Mouse (Mus musculus) gastrocnemius, postnatal 25 days (tissue): ENCODE results near the gene Entpd7. TPM values are rescaled to one million over a fixed set of nuclear protein-coding genes. Genes with fewer than 3 reads are reported as not detected.

Source experiments
- DNase-seq: peaks from one replicate; pipeline ENCODE4 v3.0.0; 2022
- total RNA-seq, 2 experiments: library from RNA; stranded (reverse); gene quantifications; 1 replicate in 1 of 2; 2 replicates in 1 of 2; pipeline ENCODE4 v1.2.3; 2021

Entpd7 gene
- total RNA-seq, 2 experiments from 2014 or later: 1.8 TPM

- peak; percentile 99 for DNase-seq
These were observed 14.5 kb upstream of the Entpd7 start, which contains the start of gene Slc25a28 for GRCm38 (mm10) chr19:43674730-43675524. Gene Slc25a28 (minus strand): TSS chr19:43674881.

DNA sequence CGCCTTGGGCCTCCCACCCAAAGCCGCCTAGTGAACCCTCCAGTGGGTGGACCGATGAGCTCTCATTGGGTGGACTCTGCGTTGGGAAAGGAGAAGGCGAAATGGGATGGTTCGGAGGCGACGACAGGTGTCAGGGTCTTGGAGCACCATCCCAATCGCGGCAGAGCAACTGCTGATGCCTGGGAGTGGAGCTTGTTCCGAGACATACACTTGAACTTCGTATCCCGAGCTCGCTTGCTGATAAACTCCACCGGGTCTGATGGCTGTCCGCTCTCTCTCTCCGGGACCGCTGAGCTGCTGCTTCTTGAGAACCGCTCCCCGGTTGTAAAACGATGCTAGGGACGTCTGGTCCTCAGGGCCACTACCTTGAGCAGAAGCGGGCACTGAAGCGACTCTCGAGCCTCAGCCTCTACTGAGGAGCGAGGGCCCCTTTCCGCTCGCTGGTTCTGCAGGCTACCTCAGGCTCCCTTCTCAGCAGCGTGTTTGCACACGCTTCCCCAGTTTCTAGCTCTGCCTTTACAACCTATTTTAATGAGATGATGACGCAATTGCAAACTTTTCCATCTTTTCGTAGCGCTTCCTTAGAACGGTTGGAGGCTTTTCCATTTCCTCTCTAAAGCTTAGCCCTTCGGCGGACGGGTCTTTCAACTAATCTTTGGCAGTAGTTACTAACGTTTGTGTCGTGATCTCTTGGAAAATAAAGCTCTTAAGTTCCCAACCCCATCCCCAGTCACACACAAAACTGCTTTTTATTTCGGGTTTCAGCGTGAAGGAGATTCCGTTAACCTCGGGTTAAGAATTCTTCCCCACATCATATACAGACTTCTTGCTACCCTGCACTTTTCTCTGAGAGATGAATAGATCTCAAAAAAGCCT lies 13.7 kb upstream of the Entpd7 start:
- no peak for DNase-seq

DNA sequence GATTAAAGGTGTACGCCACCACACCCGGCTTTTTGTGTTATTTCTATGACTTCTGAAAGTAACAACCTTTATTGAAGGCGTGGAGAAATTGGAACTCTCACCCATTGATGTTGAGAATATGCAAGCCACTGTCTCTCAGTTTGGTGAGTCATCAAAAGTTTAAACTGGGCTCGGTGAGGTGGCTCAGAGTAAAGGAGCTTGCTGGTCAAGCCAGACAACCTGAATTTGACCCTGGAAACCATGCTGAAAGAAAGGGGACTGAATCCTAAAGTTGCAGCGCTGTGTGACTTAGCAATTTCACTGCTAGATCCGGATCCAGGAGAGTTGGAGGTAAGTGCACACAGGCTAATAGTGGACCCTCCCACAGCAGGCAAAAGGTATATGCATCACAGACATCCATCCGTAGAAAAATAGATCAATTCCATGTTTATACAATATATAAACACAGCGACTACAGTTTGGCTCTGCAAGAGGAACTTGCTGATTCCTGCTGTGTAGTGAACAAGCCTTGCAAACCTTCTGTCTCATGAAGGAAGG lies 10.9 kb upstream of the Entpd7 start:
- DNase-seq: no peak

GRCm38 (mm10) chr19:43679474-43679981 lies 9.9 kb upstream of the Entpd7 start:
- DNase-seq: no peak

- DNase-seq: no peak
These were observed 7.9 kb upstream of the Entpd7 start for GRCm38 (mm10) chr19:43681541-43681940.

- DNase-seq: no peak
These were observed 3.3 kb downstream of the Entpd7 start for GRCm38 (mm10) chr19:43692815-43693214.

GRCm38 (mm10) chr19:43695514-43695964 lies 6.1 kb downstream of the Entpd7 start:
- no peak for DNase-seq

GRCm38 (mm10) chr19:43697666-43698370 lies 8.3 kb downstream of the Entpd7 start:
- no peak for DNase-seq

GRCm38 (mm10) chr19:43699021-43699762 lies 9.7 kb downstream of the Entpd7 start:
- DNase-seq: no peak

GRCm38 (mm10) chr19:43699763-43700155 lies 10.3 kb downstream of the Entpd7 start:
- no peak for DNase-seq

DNA sequence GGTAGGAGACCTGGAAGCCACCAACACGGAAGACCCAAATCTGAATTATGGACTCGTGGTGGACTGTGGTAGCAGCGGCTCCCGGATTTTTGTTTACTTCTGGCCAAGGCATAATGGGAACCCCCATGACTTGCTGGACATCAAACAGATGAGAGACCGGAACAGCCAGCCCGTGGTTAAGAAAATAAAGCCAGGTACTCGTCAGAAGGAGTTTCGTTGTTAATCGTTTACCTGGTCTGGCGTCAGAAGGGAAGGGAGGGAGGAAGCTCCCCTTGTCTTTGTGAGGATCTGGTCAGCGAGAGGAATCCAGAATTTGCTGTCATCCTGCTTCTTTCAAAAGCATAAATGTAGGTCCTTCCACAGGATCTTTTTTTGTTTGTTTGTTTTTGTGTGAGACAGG lies 14.7 kb downstream of the Entpd7 start:
- DNase-seq: no peak

GRCm38 (mm10) chr19:43704787-43705497 lies 15.5 kb downstream of the Entpd7 start:
- no peak for DNase-seq

DNA sequence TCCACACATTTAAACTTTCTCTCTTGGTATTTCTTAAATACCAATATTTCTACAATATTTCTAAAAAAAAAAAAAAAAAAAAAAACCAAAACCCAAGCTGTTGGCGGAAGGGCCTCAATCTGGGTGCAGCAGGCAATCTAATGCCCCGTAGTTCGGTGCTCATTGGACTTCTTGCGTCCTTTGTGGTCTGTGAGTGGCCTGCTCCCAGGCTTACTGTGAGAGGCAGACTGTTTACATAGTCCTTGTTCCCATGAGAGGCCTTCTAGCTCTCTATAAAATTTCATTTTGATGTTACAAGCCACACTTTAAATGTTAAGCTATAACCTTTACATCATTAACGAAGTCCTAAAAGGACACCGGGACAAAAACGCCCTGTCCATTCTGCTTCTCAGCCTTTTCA lies 18.7 kb downstream of the Entpd7 start:
- no peak for DNase-seq

- no peak for DNase-seq
These were observed 19.8 kb downstream of the Entpd7 start for GRCm38 (mm10) chr19:43709317-43709716.

DNA sequence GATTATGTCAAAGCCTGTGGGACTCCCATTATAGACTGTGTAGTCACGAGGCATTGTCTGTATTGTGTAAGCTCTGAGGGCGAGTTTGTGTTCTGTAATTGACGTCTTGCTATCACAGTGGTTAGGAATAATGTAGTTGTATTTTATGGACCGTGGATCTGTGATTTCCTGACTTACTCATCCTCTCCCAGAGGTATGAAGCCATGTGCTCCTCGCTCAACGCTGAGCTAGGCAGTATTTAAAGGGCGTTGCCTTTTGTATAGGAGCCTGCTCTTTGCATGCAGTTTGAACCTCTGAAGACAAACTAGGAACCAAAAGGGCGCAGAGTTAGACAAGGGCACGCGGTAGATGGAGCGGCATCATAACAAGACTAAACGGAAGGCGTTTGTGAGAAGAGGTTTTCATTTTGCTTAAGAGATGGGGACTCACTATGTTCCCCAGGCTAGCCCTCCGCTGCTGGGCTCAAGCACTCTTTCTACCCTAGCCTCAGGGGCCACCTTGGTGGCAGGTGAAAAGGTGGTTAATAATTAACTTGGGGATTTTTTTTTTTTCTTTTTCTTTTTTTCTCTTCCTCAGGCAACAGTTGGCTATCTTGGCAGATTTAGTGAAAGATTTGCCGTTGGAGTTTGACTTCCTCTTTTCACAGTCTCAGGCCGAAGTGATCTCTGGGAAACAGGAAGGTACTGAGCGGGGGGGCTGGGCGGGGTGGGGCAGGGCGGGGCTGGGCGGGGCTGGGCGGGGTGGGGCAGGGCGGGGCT lies 21.9 kb downstream of the Entpd7 start:
- DNase-seq: no peak

DNA sequence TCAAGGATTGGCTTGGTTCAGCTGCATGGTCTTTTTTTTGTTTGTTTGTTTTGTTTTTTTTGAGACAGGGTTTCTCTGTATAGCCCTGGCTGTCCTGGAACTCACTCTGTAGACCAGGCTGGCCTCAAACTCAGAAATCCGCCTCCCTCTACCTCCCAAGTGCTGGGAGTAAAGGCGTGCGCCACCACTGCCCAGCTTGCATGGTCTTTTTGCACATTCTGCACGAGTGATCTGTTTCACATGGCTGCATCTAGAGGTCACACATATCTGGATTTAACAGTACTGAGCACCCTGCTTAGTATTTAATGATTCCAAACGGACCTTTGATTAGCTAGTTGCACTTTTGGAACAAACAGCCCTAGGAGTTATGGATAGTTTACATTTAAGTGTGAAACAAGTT lies 22.5 kb downstream of the Entpd7 start:
- no peak for DNase-seq

DNA sequence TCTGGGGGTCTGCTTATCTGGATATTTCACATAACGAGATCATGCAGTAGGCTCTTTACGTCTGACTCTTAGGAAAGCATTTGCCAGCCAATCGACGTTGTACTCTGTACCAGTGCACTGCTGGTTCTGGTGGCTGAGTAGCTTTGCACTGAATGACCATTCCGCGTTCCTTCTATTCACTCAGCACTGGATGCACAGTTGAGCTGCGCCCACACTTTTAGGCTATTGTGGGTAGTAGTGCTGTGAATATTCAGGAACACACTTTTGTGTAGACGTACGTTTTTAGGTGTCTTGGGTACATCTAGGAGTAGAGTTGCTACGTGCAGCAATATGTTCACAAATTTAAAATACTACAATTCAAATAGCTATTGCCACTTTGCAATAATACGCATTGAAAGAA lies 30.6 kb downstream of the Entpd7 start:
- DNase-seq: no peak

GRCm38 (mm10) chr19:43722891-43723290 lies 33.4 kb downstream of the Entpd7 start:
- no peak for DNase-seq

GRCm38 (mm10) chr19:43723501-43723900 lies 34.0 kb downstream of the Entpd7 start:
- no peak for DNase-seq

DNA sequence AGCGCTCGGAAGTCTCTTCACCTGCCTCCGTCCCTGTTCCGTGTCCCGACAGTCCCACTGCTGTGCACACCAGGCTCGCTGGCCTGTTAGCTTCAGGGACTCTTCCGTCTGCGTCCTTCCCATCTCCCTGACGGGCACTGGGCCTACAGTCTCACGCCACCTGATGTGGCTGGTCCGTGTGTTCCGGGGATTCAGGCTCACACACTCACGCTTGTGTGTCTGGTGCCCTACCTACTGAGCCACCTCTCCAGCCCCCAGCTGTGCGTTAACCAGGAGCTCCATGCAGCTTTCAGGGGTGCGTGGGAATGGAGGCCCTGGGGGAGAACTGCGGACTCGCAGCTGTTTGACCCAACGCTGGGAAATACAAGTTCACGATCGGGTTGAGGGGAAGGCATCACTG lies 34.7 kb downstream of the Entpd7 start:
- DNase-seq: no peak
